Mouse (Mus musculus) lung, adult 18-20 months (tissue): ENCODE measurements around the gene Wdr48.

Experiments
- DNase-seq, 2 experiments: peaks; one replicate each; pipeline ENCODE4 v3.0.0; 2022; ENCODE audit warnings: mixed read lengths in 2 of 2

The Wdr48 gene

DNA sequence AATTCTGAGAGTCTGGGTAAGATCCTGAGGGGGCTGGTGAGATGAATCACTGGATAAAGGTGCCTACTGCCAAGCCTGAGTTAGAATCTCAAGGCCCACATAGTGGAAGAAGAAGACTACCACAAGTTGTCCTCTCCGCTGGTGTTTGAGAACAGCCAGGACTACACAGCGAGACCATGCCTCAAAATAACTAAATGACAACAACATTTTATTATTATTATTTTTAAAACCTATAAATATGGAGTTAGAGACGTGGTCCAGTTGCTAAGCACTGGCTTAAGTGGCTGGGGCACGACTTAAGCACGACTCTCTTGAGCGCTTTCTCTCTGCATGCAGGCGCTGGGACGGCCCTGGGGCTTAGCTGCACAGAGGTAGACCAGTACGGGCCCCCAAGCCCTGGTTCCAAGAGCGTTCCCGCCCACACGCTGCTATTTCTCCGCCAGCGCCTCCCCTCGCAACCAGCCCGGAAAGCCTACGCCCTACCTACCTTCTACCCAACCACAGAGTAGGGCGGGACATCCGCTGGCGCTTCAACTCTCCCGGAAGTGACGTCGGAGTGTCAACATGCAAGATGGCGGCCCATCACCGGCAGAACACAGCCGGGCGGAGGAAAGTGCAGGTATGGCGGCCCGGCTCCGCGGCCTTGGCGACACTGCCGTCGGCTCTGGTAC lies at the start of gene Wdr48:
Wdr48 (plus strand) TSS at position 540 of the 671 bp plus-strand sequence.
- DNase-seq, result peak; percentile 98 to 99

DNA sequence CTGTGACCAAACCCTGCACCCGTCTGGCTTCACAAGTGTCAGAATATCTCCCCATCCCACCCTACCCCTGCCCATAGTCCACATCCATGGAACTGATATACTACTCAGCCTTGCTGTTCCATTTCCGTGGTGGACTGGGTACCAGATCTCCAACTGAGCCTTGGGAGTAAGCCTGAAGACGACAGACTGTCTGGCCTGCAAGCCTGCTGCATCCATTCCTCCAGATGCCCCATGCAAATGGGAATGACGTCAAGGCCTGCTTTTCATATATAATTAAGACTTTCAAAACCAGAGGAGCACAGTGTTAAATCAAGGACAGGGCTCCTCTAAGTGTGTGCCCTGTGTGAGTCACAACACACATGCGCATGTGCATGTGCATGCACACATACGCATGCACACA lies 47.5 kb upstream of the Wdr48 start:
- no peak for DNase-seq

GRCm38 (mm10) chr9:119848671-119849070 lies 46.0 kb upstream of the Wdr48 start:
- no peak for DNase-seq

DNA sequence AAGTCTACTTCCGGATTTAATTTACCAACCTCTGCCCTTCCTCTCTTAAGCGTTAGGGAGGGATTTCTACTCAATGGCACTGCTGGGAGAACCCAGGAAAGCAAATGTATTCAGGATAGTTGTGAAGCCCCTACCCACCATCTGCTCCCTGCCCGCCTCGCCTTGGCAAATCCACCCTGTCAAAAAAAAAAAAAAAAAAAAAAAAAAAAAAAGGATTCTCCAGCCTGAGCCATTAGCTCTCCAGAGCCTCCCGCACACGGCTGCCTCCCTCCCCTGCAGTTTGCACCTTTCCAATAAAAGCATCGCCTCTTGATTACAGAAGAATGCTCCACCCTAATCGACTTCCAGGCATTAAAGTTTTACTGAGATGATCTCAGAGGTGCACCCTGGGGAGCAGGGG lies 45.5 kb upstream of the Wdr48 start:
- no peak for DNase-seq

DNA sequence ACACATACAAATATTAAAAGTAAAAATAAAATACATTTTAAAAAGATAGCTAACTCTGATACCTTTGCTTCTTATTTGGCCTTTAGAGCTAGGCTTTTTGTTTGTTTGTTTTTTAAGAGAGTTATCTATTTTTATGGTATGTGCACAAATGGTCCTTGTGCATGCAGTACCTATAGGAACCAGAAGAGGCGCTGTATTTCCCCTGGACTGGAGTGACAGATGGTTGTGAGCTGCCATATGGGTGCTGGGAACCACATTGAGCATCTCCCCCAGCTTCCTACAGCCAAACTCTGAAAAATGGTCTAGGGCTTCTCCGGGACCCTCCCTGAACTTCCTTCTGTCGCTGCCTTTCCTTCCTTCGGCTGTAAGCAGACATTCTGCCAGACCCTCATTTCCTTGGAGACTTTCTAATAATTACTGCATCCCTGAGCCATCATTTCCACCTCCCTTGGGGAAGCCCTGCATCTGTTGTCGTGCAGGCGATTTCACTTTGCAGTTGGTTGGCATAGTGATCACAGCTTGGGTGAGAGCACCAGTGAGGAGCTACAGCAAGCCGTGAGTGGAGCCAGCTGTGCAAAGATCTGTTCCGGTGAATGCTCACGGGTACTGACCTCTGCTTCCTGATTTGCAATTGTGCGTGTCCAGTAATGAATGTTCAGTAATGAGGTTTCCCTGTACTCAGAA lies 42.2 kb upstream of the Wdr48 start:
- no peak for DNase-seq

GRCm38 (mm10) chr9:119853071-119853846 lies 41.4 kb upstream of the Wdr48 start:
- no peak for DNase-seq

- no peak for DNase-seq
These were observed 40.5 kb upstream of the Wdr48 start for GRCm38 (mm10) chr9:119854170-119854569.

GRCm38 (mm10) chr9:119887144-119887901 lies 7.4 kb upstream of the Wdr48 start:
- DNase-seq, result no peak

DNA sequence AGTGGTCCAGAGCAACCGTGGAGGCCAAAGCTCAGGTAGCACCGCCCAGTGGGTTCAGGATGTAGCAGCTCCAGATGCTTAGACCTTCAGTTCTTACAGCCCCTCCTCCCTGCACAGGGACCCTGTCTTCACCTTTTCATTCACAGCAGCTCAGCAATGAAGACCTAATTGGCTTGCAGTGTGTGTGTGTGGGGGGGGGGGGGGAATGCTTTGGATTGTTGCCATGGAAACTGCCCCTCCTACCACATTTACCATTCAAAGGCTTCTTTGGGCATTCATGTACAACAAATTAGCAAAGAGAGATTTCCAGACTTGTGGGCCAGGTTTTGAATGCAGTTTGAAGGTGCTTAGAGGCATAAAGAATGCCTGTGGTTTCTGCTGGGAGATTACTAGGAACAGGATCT lies 5.8 kb upstream of the Wdr48 start:
- no peak for DNase-seq

- DNase-seq, result no peak
These were observed 5.2 kb upstream of the Wdr48 start for GRCm38 (mm10) chr9:119889446-119889845.

DNA sequence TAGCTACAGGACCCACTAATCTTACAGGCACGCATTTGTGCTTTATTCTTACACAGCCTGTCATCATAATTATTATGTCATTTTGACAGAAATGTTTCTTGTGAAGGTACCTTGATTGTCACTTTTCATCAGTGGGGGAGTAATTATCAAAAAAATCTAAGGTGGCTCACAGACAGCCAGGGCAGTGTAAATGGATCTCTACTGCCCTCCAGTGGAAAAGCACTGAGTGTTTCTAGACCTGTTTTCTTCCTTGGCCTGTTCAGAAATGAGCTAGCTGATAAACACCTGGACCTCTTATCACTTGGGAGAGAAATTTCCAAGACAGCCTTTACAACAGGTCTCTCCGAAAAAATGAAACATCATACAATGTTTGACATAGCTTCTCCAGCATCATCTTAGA lies 4.0 kb upstream of the Wdr48 start:
- peak in 1 of 2 experiments; percentile 9 for DNase-seq

- DNase-seq, result no peak
These were observed 797 bp upstream of the Wdr48 start for GRCm38 (mm10) chr9:119893881-119894280.

- DNase-seq, result peak; percentile 37 to 44
These were observed 503 bp downstream of the Wdr48 start for GRCm38 (mm10) chr9:119895040-119895721.

DNA sequence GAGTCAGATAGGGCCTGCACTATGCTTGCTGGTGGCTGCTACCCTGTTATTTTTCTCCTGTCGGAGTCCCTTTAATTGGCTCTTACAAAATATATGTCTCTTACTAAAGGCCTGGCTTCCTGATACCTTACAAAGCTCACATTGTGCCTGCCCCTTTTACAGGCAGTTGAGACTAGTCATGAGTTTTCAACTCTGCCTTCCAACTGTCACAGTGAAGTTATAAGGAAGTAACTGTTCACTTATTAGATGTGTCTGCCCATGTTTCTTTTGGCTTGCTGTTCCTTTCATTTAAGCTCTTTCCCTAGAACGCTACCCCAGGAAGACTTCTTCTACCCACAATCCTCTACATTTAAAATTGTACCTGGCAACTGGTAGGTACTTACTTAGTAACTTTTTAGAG lies 4.8 kb downstream of the Wdr48 start:
- DNase-seq, result no peak

GRCm38 (mm10) chr9:119902410-119903151 lies 7.9 kb downstream of the Wdr48 start:
- no peak for DNase-seq

GRCm38 (mm10) chr9:119908708-119909107 lies 14.0 kb downstream of the Wdr48 start:
- no peak for DNase-seq

GRCm38 (mm10) chr9:119909931-119910330 lies 15.3 kb downstream of the Wdr48 start:
- DNase-seq, result no peak

DNA sequence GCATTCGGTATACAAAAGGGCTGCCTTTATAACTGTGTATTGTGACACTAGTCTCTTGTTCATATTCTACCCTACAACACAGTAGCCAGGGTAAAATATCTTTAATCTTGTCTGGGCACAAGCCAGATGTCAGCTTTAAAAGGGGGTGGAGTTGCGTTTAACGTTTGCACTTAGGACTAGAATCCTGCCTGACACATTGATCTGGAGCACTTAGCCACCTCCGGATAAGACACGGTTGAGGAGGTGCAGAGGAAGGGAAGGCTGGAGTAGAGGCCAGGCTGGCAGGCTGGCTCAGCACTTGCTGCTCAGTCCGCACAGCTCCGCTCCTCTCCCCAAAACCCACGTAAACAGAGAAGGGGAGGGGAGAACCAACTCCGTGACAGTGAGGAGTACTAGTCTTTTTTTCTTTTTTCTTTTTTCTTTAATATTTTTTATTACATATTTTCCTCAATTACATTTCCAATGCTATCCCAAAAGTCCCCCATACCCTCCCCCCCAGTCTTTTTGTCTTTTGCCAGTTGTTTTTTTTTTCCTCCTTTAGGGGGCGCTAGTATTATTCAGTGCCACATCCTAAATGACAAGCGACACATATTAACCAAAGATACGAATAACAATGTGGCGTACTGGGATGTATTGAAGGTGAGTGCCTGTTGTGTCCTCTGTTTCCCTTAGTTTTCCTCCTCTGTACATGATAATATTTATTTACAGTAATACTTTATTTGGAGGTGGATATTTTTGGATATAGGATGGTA lies 18.6 kb downstream of the Wdr48 start:
- DNase-seq, result no peak

DNA sequence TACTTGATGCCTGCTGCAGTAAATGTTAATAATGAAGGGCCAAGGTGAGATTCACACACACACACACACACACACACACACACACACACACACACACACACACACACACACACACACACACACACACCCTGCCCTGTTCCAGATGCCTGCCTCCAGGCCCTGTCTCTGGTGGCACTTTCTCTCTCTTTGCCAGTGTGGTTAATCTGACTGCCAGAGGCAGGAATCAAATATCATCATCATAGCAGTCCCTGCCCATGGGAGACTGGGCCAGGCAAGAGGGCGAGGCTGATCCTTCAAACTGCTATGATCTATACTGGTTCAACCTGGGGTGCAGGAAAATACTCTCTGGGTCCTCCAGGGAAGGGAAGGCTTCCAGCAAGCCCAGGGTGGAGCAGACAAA lies 25.2 kb downstream of the Wdr48 start:
- DNase-seq, result no peak

- DNase-seq, result no peak
These were observed 28.8 kb downstream of the Wdr48 start for GRCm38 (mm10) chr9:119923462-119923861.

DNA sequence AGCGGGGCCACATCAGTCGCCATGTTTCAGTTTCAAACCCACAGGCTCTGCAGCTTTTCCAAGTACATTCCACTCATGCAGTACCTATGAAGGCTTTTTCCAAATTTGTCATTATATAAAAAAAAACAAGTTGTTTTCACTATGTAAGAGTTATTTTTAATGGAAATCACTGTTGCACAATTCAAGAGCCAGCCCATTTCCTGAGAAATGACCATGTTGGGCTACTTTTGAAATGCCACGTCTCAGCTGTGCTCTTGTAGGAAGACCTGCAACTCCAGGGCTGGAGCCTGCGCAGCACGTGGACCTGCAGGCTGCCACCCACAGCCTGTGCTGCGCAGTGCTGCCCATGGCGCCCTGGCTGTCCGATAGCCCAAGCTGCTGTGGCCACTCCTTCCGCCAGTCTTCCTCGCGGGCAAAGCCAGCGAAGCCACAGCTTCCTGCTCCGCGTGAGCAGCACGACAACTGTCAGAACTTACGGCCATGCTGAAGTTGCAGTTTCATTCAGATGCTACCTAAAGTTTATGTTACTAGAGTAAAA lies 30.5 kb downstream of the Wdr48 start:
- DNase-seq, result peak in 1 of 2 experiments; percentile 29
